8 mouse cellular contexts compared by ENCODE assay signal in genomic region chr7:44553826-44554225, GRCm38 (mm10). TPM values are rescaled to one million over a fixed set of nuclear protein-coding genes. Genes with fewer than 3 reads are reported as not detected.
DNase-seq lines count a peak whose midpoint lies in the region; ATAC-seq lines count a peak whose summit lies in the region.

Gene Nr1h2, minus strand, starts transcription at chr7:44553951.

- peak within 1 kb of the TSS; percentile 62 for H3K9ac ChIP-seq in hindbrain, embryonic 12.5 days

- no peaks in the 10 kb centered on the region for H3K9me3 ChIP-seq in hindbrain, embryonic 12.5 days (replicated peaks)

- H3K4me2 ChIP-seq in hindbrain, embryonic 12.5 days (replicated peaks), result peak within 1 kb of the TSS; percentile 68

- peak within 1 kb of the TSS; percentile 85 for H3K4me3 ChIP-seq in hindbrain, embryonic 12.5 days

- peaks cover 30% of the 10 kb centered on the region for H3K36me3 ChIP-seq in hindbrain, embryonic 12.5 days

- H3K27me3 ChIP-seq in hindbrain, embryonic 12.5 days, result peaks cover 10% of the 10 kb centered on the region

- under 1% methylated on average over 22 of the region's 22 CpGs for WGBS in hindbrain, embryonic 12.5 days

- DNase-seq in NIH3T3 (ENCODE audit: low read depth), result peak; percentile 97
- DNase-seq in cerebellum, postnatal 10 days, result peak; percentile 98
- DNase-seq in frontal cortex, postnatal 10 days (ENCODE audit: low spot score in 2 of 2), result peak; percentile 91 to 93
- peak; percentile 92 to 96 for DNase-seq in layer of hippocampus, postnatal 14 days (ENCODE audit: low spot score in 2 of 2)
- DNase-seq in lung, postnatal 14 days, result peak; percentile 98
- DNase-seq in retina, adult 2 months (ENCODE audit: low read depth, low spot score), result peak; percentile 93
- DNase-seq in thymus, postnatal 36 days, result peak; percentile 95 to 96

- peak; percentile 82 for ATAC-seq in hindbrain, embryonic 12.5 days (ENCODE audit: low FRiP score)

- H3K27ac ChIP-seq in hindbrain, embryonic 12.5 days, result peak within 1 kb of the TSS; percentile 89

- H3K4me1 ChIP-seq in hindbrain, embryonic 12.5 days, result peaks cover 10% of the 10 kb centered on the region

RNA-seq across cellular contexts. Expression of gene Nr1h2, which starts in this region (rescaled TPM):
- 71.5 and 75.8 TPM in 2 replicates for polyA plus RNA-seq in hindbrain, embryonic 12.5 days (2016; fragmentation: Nextera tagmentation; extraction: Ambion mirVana)
- total RNA-seq in layer of hippocampus, postnatal 14 days (2021), result 10 to 100 TPM; 58.7 to 63.2 TPM

Comparison
In these comparisons a context has a peak if more than half of its experiments do, and no peak if none do; other contexts are left out.
1. Peak in every context shown above with its lines: DNase-seq, ATAC-seq, H3K4me3 ChIP-seq and H3K27ac ChIP-seq.